ENCODE assay signal across 8 mouse cellular contexts in the genomic region with DNA sequence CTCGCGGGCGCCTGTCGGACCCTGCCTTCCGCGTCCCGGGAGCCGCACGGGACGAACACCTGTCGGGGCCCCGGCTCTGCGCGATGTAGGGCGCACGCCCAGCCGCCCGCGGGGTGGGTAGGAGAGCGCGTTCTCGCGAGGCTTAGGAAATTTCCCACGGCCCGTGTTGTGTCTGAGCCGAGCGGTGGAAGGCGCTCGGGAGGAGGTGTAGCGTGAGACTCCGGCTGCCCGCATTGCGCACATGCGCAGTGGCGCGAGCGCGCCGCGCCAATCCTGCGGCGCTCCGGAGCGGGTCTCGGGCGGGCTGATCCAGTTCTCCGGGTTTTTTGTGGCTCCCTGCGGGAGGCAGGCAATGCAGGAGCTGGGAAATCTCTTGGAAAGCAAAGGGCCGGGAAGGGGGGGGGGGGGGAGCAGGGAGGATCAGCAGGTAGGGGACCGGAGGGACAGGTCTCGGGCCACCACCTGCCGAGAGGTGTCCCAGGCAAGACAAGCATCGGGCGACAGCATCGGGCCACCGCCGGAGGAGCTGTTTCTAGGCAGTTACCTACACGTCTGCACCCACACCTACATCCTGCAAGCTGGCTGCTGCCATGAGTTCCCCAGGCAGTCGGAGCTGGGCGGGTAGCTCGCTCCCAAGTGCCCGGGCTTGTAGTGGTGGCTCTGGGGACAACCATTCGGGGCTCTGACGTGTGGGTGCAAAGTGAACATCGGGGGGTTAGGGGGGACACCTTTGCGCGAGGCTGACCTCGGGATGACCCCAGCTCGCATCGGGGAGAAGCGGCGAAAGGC.
DNase-seq lines count a peak whose midpoint lies in the region; ATAC-seq and TF ChIP-seq lines count a peak whose summit lies in the region.

No protein-coding gene starts in this region.

- TF ChIP-seq CTCF in cortical plate, adult 2 months (IDR thresholded peaks at IDR 0.05; ENCODE audit: extremely low read depth, insufficient read depth, low read length), result no peak

- peaks cover 6% of the 10 kb centered on the region; the same call in 1 of the 2 replicates for H3K4me1 ChIP-seq in cortical plate, adult 2 months (ENCODE audit: control insufficient read depth, insufficient read depth, low read length)
- peaks cover 50% of the 10 kb centered on the region for H3K4me1 ChIP-seq in megakaryocyte, embryonic 14.5 days

- H3K36me3 ChIP-seq in megakaryocyte, embryonic 14.5 days (replicated peaks; ENCODE audit: low read length), result no peaks in the 10 kb centered on the region

- H3K27me3 ChIP-seq in megakaryocyte, embryonic 14.5 days (replicated peaks), result no peaks in the 10 kb centered on the region

- peak overlapping the region; percentile 90 for H3K27ac ChIP-seq in cortical plate, adult 2 months (ENCODE audit: insufficient read depth, low read length)

- peak overlapping the region; percentile 69 for H3K4me3 ChIP-seq in cortical plate, adult 2 months (ENCODE audit: insufficient read depth, low read length)
- H3K4me3 ChIP-seq in megakaryocyte, embryonic 14.5 days (replicated peaks), result peak overlapping the region; percentile 99

- H3K9me3 ChIP-seq in megakaryocyte, embryonic 14.5 days, result no peaks in the 10 kb centered on the region

- DNase-seq in gastrocnemius, adult 8-10 months (ENCODE audit: low spot score in 2 of 2), result peak; percentile 87 to 94
- peak; percentile 95 for DNase-seq in hindlimb bud, embryonic 11.5 days (ENCODE audit: extremely low spot score, low read depth, low spot score)
- DNase-seq in left cerebral cortex, adult 8-10 months (ENCODE audit: low spot score in 2 of 2), result peak; percentile 91 to 95
- DNase-seq in right cerebral cortex, postnatal 10 days (ENCODE audit: low spot score in 2 of 2), result peak; percentile 98
- peak; percentile 94 for DNase-seq in urinary bladder, postnatal 25 days (ENCODE audit: low spot score)

- TF ChIP-seq POLR2A in cortical plate, adult 2 months (IDR thresholded peaks at IDR 0.05; ENCODE audit: extremely low read depth, insufficient read depth, low read length), result no peak

- peak; percentile 56 for ATAC-seq in activated CD4-positive, CD25-positive, alpha-beta regulatory T cell, adult 4 months

Comparison
In these comparisons a context has a peak if more than half of its experiments do, and no peak if none do; other contexts are left out.
1. Peak in every context shown above with its lines: DNase-seq, ATAC-seq, H3K4me3 ChIP-seq and H3K27ac ChIP-seq.